Mouse (Mus musculus): Measurements from ENCODE around the gene Snrnp200.
"Not testable (repeated sequence)": the region's sequence is repeated elsewhere in the genome, so short reads cannot be mapped to it uniquely, and the experiment has no call there.

Gene Snrnp200

DNA sequence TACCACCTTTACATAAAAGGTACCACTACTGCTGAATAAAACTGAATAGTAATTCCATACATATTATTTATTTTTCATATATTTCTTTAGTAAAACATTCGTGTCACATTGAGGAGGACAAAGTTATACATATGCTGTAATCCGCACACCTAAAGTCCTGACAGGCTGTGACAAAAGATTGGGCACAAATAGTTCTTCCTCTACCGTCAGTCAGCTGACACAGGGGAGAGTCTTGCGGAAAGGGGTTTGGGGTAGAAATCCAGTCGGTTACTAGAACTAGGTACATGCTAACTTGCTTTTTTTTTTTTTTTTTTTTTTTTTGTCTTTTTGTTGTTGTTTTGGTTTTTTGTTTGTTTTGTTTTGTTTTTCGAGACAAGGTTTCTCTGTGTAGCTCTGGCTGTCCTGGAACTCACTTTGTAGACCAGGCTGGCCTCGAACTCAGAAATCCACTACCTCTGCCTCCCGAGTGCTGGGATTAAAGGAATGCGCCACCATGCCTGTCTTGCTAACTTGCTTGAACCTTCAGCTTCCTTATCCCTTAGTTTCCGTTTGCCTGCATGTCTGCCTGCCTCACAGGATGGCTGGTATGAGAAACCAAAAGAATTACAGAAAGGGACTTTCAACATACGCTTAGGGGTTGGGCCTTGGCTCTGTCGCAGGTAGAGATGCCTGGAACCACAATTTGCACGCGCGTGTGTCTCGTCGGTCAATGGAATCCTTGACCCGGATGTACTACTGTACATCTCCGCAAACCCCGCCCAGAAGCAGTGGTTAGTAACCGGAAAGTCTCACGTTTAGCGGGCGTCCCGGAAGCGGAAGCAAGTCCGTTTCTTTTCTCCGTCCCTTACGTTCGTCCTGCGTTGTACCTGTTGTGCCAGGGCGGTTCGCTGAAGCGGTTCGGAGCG is at the start of gene Snrnp200, which contains the start of gene 1810024B03Rik:
Gene Snrnp200, plus strand, starts transcription at position 840 of the 905 bp plus-strand sequence.
Gene 1810024B03Rik, minus strand, starts transcription at position 734 of the 905 bp plus-strand sequence.
- peak; percentile 99 for DNase-seq

DNA sequence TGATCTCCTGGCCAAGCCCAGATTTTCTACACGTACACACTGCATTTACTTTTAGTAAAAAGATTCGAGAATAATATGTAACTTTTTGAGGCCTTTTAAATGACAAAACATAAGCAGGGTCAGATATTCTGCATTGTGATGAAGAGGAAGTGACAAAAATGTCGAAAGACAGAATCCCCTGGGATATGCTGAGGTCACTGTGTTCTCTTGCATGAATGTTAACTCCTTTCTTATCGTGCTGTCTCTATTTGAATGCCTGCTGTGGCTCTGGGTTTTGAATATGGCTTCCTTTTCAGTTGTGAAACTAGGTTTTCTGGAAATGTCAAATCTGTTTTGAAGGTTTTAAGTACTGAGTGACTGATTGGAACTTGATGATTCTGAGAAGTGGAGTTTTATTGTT is 42.5 kb upstream of the Snrnp200 start:
- no peak for DNase-seq

GRCm38 (mm10) chr2:127166261-127166660 is 41.9 kb upstream of the Snrnp200 start:
- DNase-seq, result peak; percentile 69

DNA sequence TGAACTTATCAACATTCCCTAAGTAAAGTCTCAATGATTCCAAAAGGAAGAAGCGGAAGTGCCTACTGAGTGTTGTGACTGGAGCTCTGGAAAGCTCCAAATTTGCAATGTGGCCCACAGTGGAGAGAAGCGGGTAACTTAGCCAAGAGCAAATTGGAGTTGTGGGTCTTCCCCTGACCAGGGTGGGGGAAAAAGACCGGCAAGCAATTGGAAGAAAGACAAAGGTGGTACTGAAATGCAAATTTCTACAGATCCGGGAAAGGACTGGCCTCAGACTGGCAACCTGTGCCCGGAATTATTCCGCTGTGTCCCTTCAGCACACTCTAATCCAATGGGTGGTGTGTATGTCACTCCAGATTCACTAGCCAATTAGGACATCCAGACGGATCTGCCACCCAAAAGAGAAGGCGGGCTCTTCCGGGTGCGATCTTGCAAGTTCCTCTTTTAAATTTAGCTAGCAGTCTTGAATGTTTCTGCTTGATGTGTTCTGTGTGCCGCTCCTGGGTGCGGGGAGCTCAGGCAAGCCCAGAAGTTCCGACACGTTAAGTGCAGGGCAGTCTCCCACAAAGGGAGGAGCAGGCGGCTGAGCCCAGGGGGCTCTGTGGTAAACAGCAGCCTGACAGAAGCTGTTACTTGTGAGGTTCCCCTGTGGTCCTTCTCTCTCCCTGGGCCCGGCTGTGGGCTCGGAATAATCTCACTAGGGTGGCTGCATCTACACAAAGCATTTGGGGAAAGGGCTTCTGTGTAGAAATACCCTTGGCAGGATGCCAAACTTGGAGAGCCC is 25.4 kb upstream of the Snrnp200 start:
- DNase-seq, result peak; percentile 92

- DNase-seq, result no peak
Measured at GRCm38 (mm10) chr2:127189574-127189973, 18.6 kb upstream of the Snrnp200 start.

- peak; percentile 63 for DNase-seq
Measured at GRCm38 (mm10) chr2:127204932-127205331, 3.3 kb upstream of the Snrnp200 start.

GRCm38 (mm10) chr2:127205936-127206335 is 2.2 kb upstream of the Snrnp200 start:
- DNase-seq, result not testable (repeated sequence)

DNA sequence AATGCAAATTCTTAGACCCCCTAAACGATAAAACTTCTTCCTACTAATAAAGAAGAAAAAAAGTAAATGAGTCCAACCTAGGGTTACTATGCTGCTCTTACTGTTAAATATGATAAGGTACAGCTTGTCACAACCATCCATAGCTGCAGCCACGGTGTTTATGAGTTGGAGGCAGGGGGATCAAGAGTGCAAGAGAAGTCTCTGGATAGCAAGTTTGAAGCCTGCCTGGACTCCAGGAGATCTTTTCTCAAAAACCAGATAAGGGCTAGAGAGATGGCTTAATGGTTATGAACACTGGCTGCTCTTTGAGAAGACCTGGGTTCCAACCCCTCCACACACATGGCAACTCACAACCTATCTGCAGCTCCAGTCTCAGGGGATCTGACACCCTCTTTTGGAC is 1.3 kb upstream of the Snrnp200 start:
- DNase-seq, result no peak

DNA sequence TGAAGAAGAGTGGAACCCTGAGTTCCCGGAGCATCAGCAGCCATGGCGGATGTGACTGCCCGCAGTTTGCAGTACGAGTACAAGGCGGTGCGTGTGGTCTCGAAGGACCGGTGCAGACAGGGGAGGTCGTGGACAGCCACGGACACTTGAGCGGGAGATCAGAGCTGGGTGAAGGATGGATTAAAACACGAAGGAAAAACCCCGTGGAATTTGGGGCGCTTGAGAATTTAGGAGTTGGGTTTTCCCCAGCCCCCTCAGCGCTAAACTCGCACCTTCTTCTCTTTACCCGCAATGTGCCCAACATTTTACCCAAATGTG is 225 bp downstream of the Snrnp200 start:
- DNase-seq, result no peak

- DNase-seq, result no peak
Measured at GRCm38 (mm10) chr2:127210701-127211100, 2.5 kb downstream of the Snrnp200 start.

DNA sequence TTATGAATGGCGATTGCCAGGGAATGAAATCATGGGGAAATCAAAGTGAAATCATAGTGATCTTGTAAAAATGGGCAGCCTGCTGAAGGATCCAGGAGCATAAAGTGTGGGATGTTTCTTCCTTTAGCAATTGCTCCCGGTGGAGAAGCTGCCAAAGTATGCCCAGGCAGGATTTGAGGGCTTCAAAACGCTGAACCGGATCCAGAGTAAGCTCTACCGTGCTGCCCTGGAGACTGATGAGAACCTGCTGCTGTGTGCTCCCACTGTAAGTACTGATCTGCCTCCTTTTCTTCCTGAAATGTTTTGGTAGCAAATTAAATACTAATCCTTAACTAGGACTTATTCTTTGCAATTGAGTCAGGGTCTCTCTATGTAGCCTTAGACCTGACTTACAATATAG is 9.6 kb downstream of the Snrnp200 start:
- no peak for DNase-seq

GRCm38 (mm10) chr2:127225261-127225660 is 17.1 kb downstream of the Snrnp200 start:
- no peak for DNase-seq

GRCm38 (mm10) chr2:127237897-127238610 is 29.9 kb downstream of the Snrnp200 start:
- no peak for DNase-seq

- no peak for DNase-seq
Measured at GRCm38 (mm10) chr2:127240065-127240464, 31.9 kb downstream of the Snrnp200 start.

- DNase-seq, result peak; percentile 100
Measured at GRCm38 (mm10) chr2:127247592-127248333, 39.6 kb downstream of the Snrnp200 start, which contains the start of the genes Ciao1 and Tmem127. Gene Ciao1, minus strand, starts transcription at chr2:127247816. Gene Tmem127, plus strand, starts transcription at chr2:127247908.

GRCm38 (mm10) chr2:127248334-127249004 is 40.3 kb downstream of the Snrnp200 start:
- peak; percentile 58 for DNase-seq

GRCm38 (mm10) chr2:127250291-127251008 is 42.3 kb downstream of the Snrnp200 start:
- DNase-seq, result no peak

DNA sequence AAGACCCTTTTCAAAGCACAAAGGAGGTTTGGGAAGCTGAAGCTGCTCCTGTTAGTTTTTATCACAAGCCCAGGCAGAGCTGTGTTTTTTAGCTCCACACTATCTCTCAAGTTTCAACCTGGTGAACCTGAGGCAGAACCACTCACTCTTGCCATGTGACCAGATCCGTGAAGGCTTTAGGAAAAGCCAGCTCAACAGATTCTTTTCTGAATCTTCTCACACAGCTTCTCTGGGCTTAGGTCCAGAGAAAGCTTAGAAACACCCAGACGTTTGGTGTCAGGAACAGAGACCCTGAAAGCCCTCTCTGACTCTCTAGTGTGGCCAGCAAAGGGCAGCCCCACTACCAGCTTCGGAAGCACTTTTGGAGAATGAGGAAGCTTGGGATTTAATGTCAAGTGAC is 43.3 kb downstream of the Snrnp200 start:
- no peak for DNase-seq

- DNase-seq, result no peak
Measured at GRCm38 (mm10) chr2:127251880-127252527, 43.8 kb downstream of the Snrnp200 start.

- DNase-seq, result no peak
Measured at GRCm38 (mm10) chr2:127252787-127253186, 44.6 kb downstream of the Snrnp200 start.

Measured in embryo, embryonic 11 days (tissue).